Mouse (Mus musculus) gonadal fat pad, adult 2 months (tissue): ENCODE data around the gene Bbs9. TPM values are rescaled to one million over a fixed set of nuclear protein-coding genes. Genes with fewer than 3 reads are reported as not detected.
"Not testable (repeated sequence)": the region's sequence is repeated elsewhere in the genome, so short reads cannot be mapped to it uniquely, and the experiment has no call there.

Experiments
- DNase-seq: peaks from one replicate; pipeline ENCODE4 v3.0.0-alpha.2; 2012; ENCODE audit warnings: low read depth
- polyA plus RNA-seq: library from polyadenylated mRNA; depleted of rRNA; stranded (reverse); fragments of >200 nt; gene quantifications from 2 replicates; pipeline ENCODE4 v1.2.3, GENCODE M21; 2012; rRNA removed

The Bbs9 gene
- 14.4 and 17.6 TPM in 2 replicates for polyA plus RNA-seq

GRCm38 (mm10) chr9:22475424-22475868 lies at the start of gene Bbs9:
TSS of gene Bbs9 (plus strand) at chr9:22475715.
- no peak for DNase-seq

- no peak for DNase-seq
Observed at GRCm38 (mm10) chr9:22428028-22428665, 47.4 kb upstream of the Bbs9 start.

- DNase-seq, result no peak
Observed at GRCm38 (mm10) chr9:22428666-22429410, 46.7 kb upstream of the Bbs9 start.

- no peak for DNase-seq
Observed at GRCm38 (mm10) chr9:22429533-22430241, 45.8 kb upstream of the Bbs9 start.

GRCm38 (mm10) chr9:22430315-22430840 lies 45.1 kb upstream of the Bbs9 start:
- no peak for DNase-seq

- no peak for DNase-seq
Observed at GRCm38 (mm10) chr9:22433221-22433620, 42.3 kb upstream of the Bbs9 start.

GRCm38 (mm10) chr9:22434101-22434500 lies 41.4 kb upstream of the Bbs9 start:
- DNase-seq, result no peak

- no peak for DNase-seq
Observed at GRCm38 (mm10) chr9:22438826-22439225, 36.7 kb upstream of the Bbs9 start.

GRCm38 (mm10) chr9:22443157-22443556 lies 32.4 kb upstream of the Bbs9 start:
- no peak for DNase-seq

GRCm38 (mm10) chr9:22445123-22445522 lies 30.4 kb upstream of the Bbs9 start:
- no peak for DNase-seq

- DNase-seq, result no peak
Observed at GRCm38 (mm10) chr9:22447213-22447612, 28.3 kb upstream of the Bbs9 start.

- no peak for DNase-seq
Observed at GRCm38 (mm10) chr9:22448420-22448819, 27.1 kb upstream of the Bbs9 start.

- DNase-seq, result no peak
Observed at GRCm38 (mm10) chr9:22449209-22449608, 26.3 kb upstream of the Bbs9 start.

- no peak for DNase-seq
Observed at GRCm38 (mm10) chr9:22452697-22453096, 22.8 kb upstream of the Bbs9 start.

- no peak for DNase-seq
Observed at GRCm38 (mm10) chr9:22453501-22453924, 22.0 kb upstream of the Bbs9 start.

- not testable (repeated sequence) for DNase-seq
Observed at GRCm38 (mm10) chr9:22453990-22454389, 21.5 kb upstream of the Bbs9 start, which contains the start of gene Gm17545. TSS of gene Gm17545 (plus strand) at chr9:22454290.

GRCm38 (mm10) chr9:22455041-22455440 lies 20.5 kb upstream of the Bbs9 start:
- no peak for DNase-seq

GRCm38 (mm10) chr9:22457142-22457835 lies 18.2 kb upstream of the Bbs9 start:
- DNase-seq, result no peak

- no peak for DNase-seq
Observed at GRCm38 (mm10) chr9:22461946-22462345, 13.6 kb upstream of the Bbs9 start.

GRCm38 (mm10) chr9:22466212-22466611 lies 9.3 kb upstream of the Bbs9 start:
- DNase-seq, result no peak

GRCm38 (mm10) chr9:22467371-22468169 lies 7.9 kb upstream of the Bbs9 start:
- no peak for DNase-seq
